Mouse (Mus musculus) heart, postnatal 0 days (tissue): ENCODE measurements at regions not wholly inside any gene's neighbourhood (a gene's known extent, or its start where the extent isn't known, plus 50 kb on each side); places are given as distances from the start of the nearest gene placed in this dataset.

Experiments
- CTCF ChIP-seq: IDR thresholded peaks from 2 replicates; pipeline ENCODE4 v1.5.1; 2016; ENCODE audit warnings: antibody characterized with exemption, control low read depth, low read depth
- EP300 ChIP-seq: IDR thresholded peaks from 2 replicates; pipeline ENCODE4 v1.6.1; 2016; ENCODE audit warnings: antibody characterized with exemption, low read depth

GRCm38 (mm10) chr3:138642026-138642425 is 100.0 kb upstream of the Tspan5 start:
- peak; percentile 47 for TF ChIP-seq CTCF
- TF ChIP-seq EP300 = no peak
